Mouse (Mus musculus) liver, embryonic 14.5 days (tissue): ENCODE results near the gene D8Ertd738e. TPM values are rescaled to one million over a fixed set of nuclear protein-coding genes. Genes with fewer than 3 reads are reported as not detected.

Experiments used
- ATAC-seq: fragments of 200-750 bp; cut with Nextera tagmentation; 2 replicates; pipeline ENCODE4 v1.8.0; 2017; ENCODE audit warnings: moderate number of reproducible peaks, mild to moderate bottlenecking, moderate library complexity; ENCODE audit not compliant: insufficient read depth
- DNase-seq, 3 experiments: peaks; one replicate each; pipeline ENCODE4 v3.0.0-alpha.2; 2012 to 2013; ENCODE audit warnings: low read depth in 3 of 3, low spot score in 3 of 3
- H3K27ac ChIP-seq: fragments of 300-500 bp; sonication (generic); 2 replicates; pipeline ENCODE4 v1.5.1; 2014; ENCODE audit warnings: moderate library complexity, mild to moderate bottlenecking, control low read depth, inconsistent platforms
- H3K27me3 ChIP-seq: fragments of 300-500 bp; sonication (generic); 2 replicates; pipeline ENCODE4 v1.6.1; 2014; ENCODE audit warnings: mild to moderate bottlenecking, low read length, moderate library complexity; ENCODE audit not compliant: control insufficient read depth, insufficient read depth
- H3K36me3 ChIP-seq: fragments of 300-500 bp; sonication (generic); replicated peaks from 2 replicates; pipeline ENCODE4 v1.6.1; 2014; ENCODE audit warnings: low read depth; ENCODE audit not compliant: control insufficient read depth, insufficient read depth
- H3K4me1 ChIP-seq, 2 experiments: fragments of 200-500 bp in 1 of 2; fragments of 300-500 bp in 1 of 2; sonication (generic) in 1 of 2; replicated peaks; 2 replicates each; pipeline ENCODE4 v1.6.1; 2012 to 2014; ENCODE audit warnings: antibody characterized with exemption in 1 of 2, inconsistent platforms in 1 of 2, low read length in 1 of 2; ENCODE audit not compliant: control insufficient read depth in 2 of 2, insufficient read depth in 2 of 2
- H3K4me2 ChIP-seq: fragments of 300-500 bp; sonication (generic); 2 replicates; pipeline ENCODE4 v1.6.1; 2014; ENCODE audit warnings: low read depth, mild to moderate bottlenecking, control low read depth, moderate library complexity
- H3K4me3 ChIP-seq, 2 experiments: fragments of 200-500 bp in 1 of 2; fragments of 300-500 bp in 1 of 2; sonication (generic) in 1 of 2; 2 replicates each; pipeline ENCODE4 v1.5.1; 2012 to 2014; ENCODE audit warnings: low read depth in 2 of 2, low read length in 2 of 2, mild to moderate bottlenecking in 2 of 2, control low read depth in 1 of 2, inconsistent platforms in 1 of 2, moderate library complexity in 1 of 2; ENCODE audit not compliant: insufficient read depth in 1 of 2
- H3K9ac ChIP-seq: fragments of 300-500 bp; sonication (generic); replicated peaks from 2 replicates; pipeline ENCODE4 v1.6.1; 2014; ENCODE audit warnings: mild to moderate bottlenecking, control low read depth, moderate library complexity
- H3K9me3 ChIP-seq: fragments of 300-500 bp; sonication (generic); 2 replicates; pipeline ENCODE4 v1.6.1; 2016; ENCODE audit warnings: low read length, mixed read lengths; ENCODE audit not compliant: control insufficient read depth
- CTCF ChIP-seq: IDR thresholded peaks from 2 replicates; pipeline ENCODE4 v1.5.1; 2016; ENCODE audit warnings: antibody characterized with exemption, low read depth, control low read depth
- EP300 ChIP-seq: IDR thresholded peaks from 2 replicates; pipeline ENCODE4 v1.6.1; 2016; ENCODE audit warnings: antibody characterized with exemption, low read depth
- WGBS: fragments of 180-500 bp; shearing (Covaris S2); extraction: QIAGEN DNeasy Blood & Tissue Kit; methylation state at CpG from one replicate; pipeline ENCODE4 v1.1.7; 2014; ENCODE audit not compliant: insufficient replicate concordance; 5-methylcytosine and 5-hydroxymethylcytosine counted together
- polyA plus RNA-seq, 2 experiments: library from polyadenylated mRNA; depleted of rRNA in 1 of 2; stranded (reverse) in 1 of 2; unstranded in 1 of 2; fragments of >200 nt; fragmentation: Nextera tagmentation in 1 of 2; extraction: Ambion mirVana in 1 of 2; gene quantifications; 2 replicates each; pipeline versions ENCODE4 v1.2.1 to v1.2.3; 2012 to 2014

Gene D8Ertd738e
- polyA plus RNA-seq (2012; rRNA removed) (95.7 and 127 TPM in 2 replicates), polyA plus RNA-seq (2014; fragmentation: Nextera tagmentation; extraction: Ambion mirVana) (261 and 262 TPM in 2 replicates)

DNA sequence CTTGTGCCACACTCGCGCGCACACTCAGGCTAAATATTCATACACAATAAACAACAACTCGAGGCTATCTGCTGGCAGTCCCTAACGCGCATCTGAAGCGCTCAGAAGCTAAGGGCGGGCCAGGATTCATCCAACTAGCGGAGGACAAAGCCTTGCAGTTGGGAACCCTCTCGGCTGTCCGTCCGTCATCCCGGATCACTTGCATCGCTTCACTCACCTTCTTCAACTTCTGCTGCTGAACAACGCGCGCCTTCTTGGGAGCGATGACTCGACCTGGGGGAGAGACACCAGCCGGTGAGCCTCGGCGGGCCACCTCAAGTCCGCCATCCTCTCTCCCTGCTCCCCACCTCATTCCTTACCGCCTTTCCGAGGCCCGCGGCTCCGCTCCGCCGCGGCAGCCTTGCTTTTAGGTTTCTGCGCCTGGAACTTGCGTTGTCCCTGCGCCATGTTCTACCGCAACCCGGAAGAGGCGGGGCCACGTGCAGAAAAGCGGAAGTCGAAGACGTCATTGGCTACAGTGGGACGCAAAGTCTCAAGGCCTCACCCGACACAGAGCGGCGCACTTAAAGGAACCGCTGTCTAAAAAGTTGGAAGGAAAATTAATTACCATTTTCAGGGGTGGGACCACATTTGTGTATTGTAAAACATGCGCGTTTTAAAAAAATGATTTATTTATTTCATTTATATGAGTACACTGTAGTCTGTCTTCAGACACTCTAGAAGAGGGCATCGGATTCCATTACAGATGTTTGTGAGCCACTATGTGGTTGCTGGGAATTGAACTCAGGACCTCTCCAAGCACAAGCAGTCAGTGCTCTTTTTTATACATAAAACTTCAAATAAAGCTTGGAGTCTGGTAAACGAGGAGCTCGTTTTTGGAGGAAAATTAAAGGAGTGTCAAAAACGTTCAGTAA, at the start of gene D8Ertd738e:
Gene D8Ertd738e (minus strand): TSS at position 463 of the 914 bp plus-strand sequence.
- Histone ChIP-seq H3K27me3 (no peaks in the 10 kb centered on the region), H3K9ac (peak within 1 kb of the TSS; percentile 69), H3K4me1 (peaks cover 0 to 5% of the 10 kb centered on the region in 2 experiments; a peak in 1 of 4 replicates), H3K4me3 (peak within 1 kb of the TSS; percentile 76 to 91), H3K36me3 (peaks cover 21% of the 10 kb centered on the region), H3K9me3 (no peaks in the 10 kb centered on the region), H3K27ac (peak within 1 kb of the TSS; percentile 76), H3K4me2 (peak within 1 kb of the TSS; percentile 85)
- 3% methylated on average over 52 of the region's 52 CpGs for WGBS
- DNase-seq (peak; percentile 87 to 89 (median 88)), ATAC-seq (peak; percentile 92)
- no peak for TF ChIP-seq EP300
- no peak for TF ChIP-seq CTCF

DNA sequence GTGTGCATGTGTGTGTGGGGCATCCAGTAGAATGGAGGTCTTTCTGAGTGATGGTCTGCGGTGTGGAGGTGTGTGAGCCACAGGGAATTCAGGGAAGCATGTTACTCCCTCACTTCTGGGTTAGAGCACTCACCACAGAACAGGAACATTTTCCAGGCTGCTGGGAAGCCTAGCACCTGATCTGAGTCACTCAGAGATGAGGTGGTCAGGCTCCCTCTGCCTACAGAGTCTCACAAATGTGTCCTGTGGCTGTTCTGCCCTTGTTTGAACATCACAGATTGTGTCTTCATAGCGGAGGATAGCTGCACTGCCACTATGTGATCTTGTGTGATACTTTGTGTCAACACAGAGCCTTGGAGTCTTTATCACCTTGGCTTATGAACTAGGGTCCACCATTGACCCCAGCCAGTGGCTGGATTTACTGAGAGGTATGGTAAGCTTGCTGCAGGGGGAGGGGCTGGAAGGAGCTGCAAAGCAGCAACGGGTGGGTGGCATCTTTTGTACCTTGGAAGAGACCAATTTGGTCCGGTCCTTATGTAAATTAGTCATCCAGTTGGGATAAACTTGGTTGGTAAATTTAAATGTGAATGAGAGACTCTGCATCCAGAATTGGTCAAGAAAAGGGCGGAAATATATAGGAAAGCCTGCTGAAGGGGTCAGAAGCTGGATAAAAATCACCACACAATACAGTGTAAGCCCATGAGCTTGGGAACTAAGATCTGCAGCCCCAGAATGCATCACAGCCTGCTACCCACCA, 47.7 kb upstream of the D8Ertd738e start:
- Histone ChIP-seq H3K27me3 (no peaks in the 10 kb centered on the region), H3K9ac (no peak overlapping the region), H3K4me3 (no peak overlapping the region), H3K27ac (no peak overlapping the region), H3K4me1 (no peaks in the 10 kb centered on the region), H3K4me2 (no peak overlapping the region), H3K36me3 (no peaks in the 10 kb centered on the region), H3K9me3 (no peaks in the 10 kb centered on the region)
- 59% methylated on average over 5 of the region's 5 CpGs for WGBS
- DNase-seq, result no peak
- TF ChIP-seq CTCF (no peak), EP300 (no peak)
- ATAC-seq, result no peak

DNA sequence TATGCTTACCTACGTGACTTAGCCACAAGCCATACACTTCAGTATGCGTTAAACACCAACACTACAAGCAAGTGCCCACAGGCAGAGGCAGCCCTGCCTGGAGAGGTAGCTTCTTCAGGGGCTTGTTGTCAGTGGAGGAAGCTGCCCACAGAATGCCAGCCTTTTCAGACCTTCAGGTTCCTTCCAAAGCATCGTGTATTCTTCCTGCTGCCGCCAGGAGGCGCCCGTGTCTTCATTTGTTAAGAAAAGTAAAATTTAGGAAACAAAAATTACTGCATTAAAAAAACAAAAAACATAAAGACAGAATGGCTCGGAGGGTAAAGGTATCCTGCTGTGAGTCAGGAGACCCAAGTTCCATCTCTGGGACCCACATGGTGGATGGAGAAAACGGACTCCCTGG, 42.2 kb upstream of the D8Ertd738e start:
- Histone ChIP-seq H3K27me3 (no peaks in the 10 kb centered on the region), H3K9ac (no peak overlapping the region), H3K4me3 (no peak overlapping the region), H3K27ac (no peak overlapping the region), H3K4me2 (no peak overlapping the region), H3K4me1 (no peaks in the 10 kb centered on the region), H3K36me3 (no peaks in the 10 kb centered on the region), H3K9me3 (no peaks in the 10 kb centered on the region)
- peak; percentile 77 for TF ChIP-seq CTCF
- no peak for TF ChIP-seq EP300
- ATAC-seq, result no peak
- 17% methylated on average over 8 of the region's 8 CpGs for WGBS
- DNase-seq, result peak; percentile 23 to 38 (median 30)

DNA sequence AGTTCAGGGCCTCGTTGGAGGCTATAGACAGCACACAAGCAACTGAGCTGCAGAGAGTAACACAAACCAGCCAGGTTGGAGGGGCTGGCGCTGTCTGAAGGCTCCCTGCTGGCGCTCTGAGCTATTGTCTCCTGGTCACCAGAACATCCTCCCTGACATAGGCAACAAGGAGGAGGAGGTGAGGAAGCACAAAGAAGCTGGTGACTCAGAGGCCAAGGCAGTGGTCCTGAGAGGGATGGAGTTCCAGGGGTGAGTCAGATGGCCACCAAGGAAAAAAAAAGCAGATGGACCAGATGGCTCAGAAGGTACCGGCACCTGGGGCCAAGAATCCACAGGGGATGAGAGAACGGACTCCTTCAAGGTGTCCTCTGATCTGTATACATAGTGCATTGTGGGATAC, 41.6 kb upstream of the D8Ertd738e start:
- Histone ChIP-seq H3K4me2 (no peak overlapping the region), H3K9me3 (no peaks in the 10 kb centered on the region), H3K4me1 (no peaks in the 10 kb centered on the region), H3K27ac (no peak overlapping the region), H3K36me3 (no peaks in the 10 kb centered on the region), H3K9ac (no peak overlapping the region), H3K4me3 (no peak overlapping the region), H3K27me3 (no peaks in the 10 kb centered on the region)
- WGBS, result 58% methylated on average over 5 of the region's 5 CpGs
- DNase-seq, result no peak
- TF ChIP-seq EP300 (no peak), CTCF (no peak)
- no peak for ATAC-seq

DNA sequence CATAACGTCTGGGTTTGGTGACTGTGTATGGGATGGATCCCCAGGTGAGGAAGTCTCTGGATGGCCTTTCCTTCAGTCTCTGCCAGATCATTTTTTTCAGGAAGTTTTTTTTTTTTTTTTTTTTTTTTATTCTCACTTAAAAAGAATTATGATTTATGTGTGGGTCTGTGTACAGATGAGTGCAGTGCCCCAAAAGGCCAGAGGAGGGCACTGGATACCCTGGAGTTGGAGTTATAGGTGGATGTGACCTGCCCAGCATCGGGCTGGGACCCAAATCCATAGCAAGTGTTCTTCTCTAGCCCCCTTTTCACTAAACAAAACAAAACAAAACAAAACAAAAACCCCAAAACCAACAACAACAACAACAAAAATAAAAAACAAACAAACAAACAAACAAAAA, 39.4 kb upstream of the D8Ertd738e start:
- Histone ChIP-seq H3K9ac (no peak overlapping the region), H3K27me3 (no peaks in the 10 kb centered on the region), H3K4me2 (no peak overlapping the region), H3K4me3 (no peak overlapping the region), H3K9me3 (no peaks in the 10 kb centered on the region), H3K4me1 (no peaks in the 10 kb centered on the region), H3K36me3 (no peaks in the 10 kb centered on the region), H3K27ac (no peak overlapping the region)
- ATAC-seq, result no peak
- WGBS, result 49% methylated on average over 2 of the region's 2 CpGs
- DNase-seq, result no peak
- TF ChIP-seq EP300, result no peak
- peak; percentile 45 for TF ChIP-seq CTCF
